Mouse (Mus musculus): Measurements from ENCODE around the gene Mapk8ip3.

DNA sequence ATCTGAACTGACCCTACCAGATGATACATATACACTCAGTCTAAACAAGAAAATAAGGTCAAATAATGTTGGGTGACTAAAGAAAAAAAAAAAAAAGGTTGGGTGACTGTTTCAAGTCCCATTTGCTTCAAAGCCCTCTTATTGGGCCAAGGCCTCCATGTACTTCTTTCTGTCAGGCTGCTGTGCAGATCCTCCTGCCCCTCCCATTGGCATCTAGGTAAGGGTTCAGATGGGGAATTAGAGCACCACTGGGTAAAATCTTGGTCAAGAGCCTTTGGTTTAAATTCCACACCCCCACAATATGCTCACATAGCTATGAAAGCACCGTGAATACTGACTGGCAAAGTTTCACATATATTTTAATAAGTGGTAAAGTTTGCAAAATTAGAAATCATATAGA, 13.5 kb downstream of the Mapk8ip3 start:
- no peak for TF ChIP-seq CTCF (IDR thresholded peaks at IDR 0.05; ENCODE audit: borderline replicate concordance, insufficient read depth, low read depth, low read length)
- no peak for TF ChIP-seq POLR2A (IDR thresholded peaks at IDR 0.05; ENCODE audit: borderline replicate concordance, insufficient read depth, low read length)

All from cerebellum, adult 2 months (tissue).